Comparison of ENCODE assay signal across 8 mouse cellular contexts in the genomic region with DNA sequence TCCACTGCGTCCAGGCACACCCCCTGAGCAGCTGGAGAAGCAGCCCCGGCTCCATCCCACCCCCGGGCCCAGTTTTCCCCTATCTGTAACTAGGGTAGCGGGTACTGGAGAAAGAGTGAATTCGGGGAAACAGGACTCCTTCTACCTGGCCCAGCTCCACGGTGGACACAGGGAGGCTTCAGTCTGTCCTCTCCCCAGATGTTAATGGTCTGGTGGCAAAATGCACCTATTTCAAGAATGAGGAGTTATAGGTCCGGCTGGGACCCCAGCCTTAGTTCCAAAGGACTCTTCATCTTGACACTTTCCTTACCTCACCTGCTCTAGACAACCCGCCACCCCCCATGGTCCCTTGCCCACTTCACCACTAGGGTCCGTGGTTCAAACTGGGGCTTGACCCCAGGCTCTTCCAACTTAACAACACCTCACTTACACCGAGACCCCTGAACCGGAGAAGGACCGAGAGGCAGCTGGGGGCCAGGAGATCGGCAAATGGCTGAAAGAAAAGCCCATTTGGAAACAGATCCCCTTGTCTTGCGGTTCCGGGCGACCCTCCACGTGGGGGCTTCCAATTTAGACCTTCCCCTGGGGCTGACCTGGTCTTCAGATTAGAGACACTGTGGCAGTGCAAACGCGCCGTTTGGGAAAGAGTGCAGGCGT. TPM values are rescaled to one million over a fixed set of nuclear protein-coding genes. Genes with fewer than 3 reads are reported as not detected.
DNase-seq lines count a peak whose midpoint lies in the region; ATAC-seq and TF ChIP-seq lines count a peak whose summit lies in the region.

No protein-coding gene starts in this region.

- no peak for DNase-seq in kidney, adult 2 months
- no peak for DNase-seq in kidney, postnatal 4 days
- no peak for DNase-seq in embryonic facial prominence, embryonic 14.5 days (ENCODE audit: low spot score)
- no peak for DNase-seq in hindbrain, postnatal 0 days (ENCODE audit: low spot score)
- DNase-seq in midbrain, postnatal 0 days (ENCODE audit: low spot score), result no peak
- DNase-seq in thymus, postnatal 36 days, result no peak
- no peak for DNase-seq in adrenal gland, adult 18-20 months (ENCODE audit: low spot score in 2 of 2)
- no peak for DNase-seq in kidney, adult 8-10 months

- no peak for ATAC-seq in embryonic facial prominence, embryonic 14.5 days (ENCODE audit: low read depth)
- ATAC-seq in hindbrain, postnatal 0 days, result no peak
- no peak for ATAC-seq in midbrain, postnatal 0 days (ENCODE audit: low FRiP score)

- H3K4me2 ChIP-seq in embryonic facial prominence, embryonic 14.5 days (ENCODE audit: low read depth, low read length), result peak overlapping the region; percentile 92
- peak overlapping the region; percentile 82 for H3K4me2 ChIP-seq in hindbrain, postnatal 0 days (ENCODE audit: low read depth, low read length)
- H3K4me2 ChIP-seq in midbrain, postnatal 0 days (ENCODE audit: low read depth, low read length, poor library complexity, severe bottlenecking), result peak overlapping the region; percentile 84

- WGBS in kidney, adult 2 months, result 17% methylated on average over 21 of the region's 21 CpGs
- 2% methylated on average over 21 of the region's 21 CpGs for WGBS in embryonic facial prominence, embryonic 14.5 days
- WGBS in hindbrain, postnatal 0 days, result 7% methylated on average over 21 of the region's 21 CpGs
- 2% methylated on average over 21 of the region's 21 CpGs for WGBS in midbrain, postnatal 0 days

- H3K4me3 ChIP-seq in kidney, adult 2 months (ENCODE audit: insufficient read depth, low read depth, low read length), result peak overlapping the region; percentile 78
- peak overlapping the region; percentile 92 for H3K4me3 ChIP-seq in embryonic facial prominence, embryonic 14.5 days (ENCODE audit: low read depth, low read length)
- peak overlapping the region; percentile 56 for H3K4me3 ChIP-seq in hindbrain, postnatal 0 days (ENCODE audit: low read length)
- H3K4me3 ChIP-seq in midbrain, postnatal 0 days (ENCODE audit: low read depth, low read length), result peak overlapping the region; percentile 70

- H3K4me1 ChIP-seq in kidney, adult 2 months (ENCODE audit: control insufficient read depth, insufficient read depth, low read length), result no peaks in the 10 kb centered on the region
- H3K4me1 ChIP-seq in embryonic facial prominence, embryonic 14.5 days (ENCODE audit: control insufficient read depth, insufficient read depth, low read length), result peaks cover 39% of the 10 kb centered on the region
- H3K4me1 ChIP-seq in hindbrain, postnatal 0 days (ENCODE audit: insufficient read depth, low read length), result peaks cover 5% of the 10 kb centered on the region
- H3K4me1 ChIP-seq in midbrain, postnatal 0 days (ENCODE audit: insufficient read depth, low read length), result peaks cover 12% of the 10 kb centered on the region

- H3K9ac ChIP-seq in embryonic facial prominence, embryonic 14.5 days (ENCODE audit: low read depth, low read length), result peak overlapping the region; percentile 95
- peak overlapping the region; percentile 70 for H3K9ac ChIP-seq in hindbrain, postnatal 0 days (replicated peaks; ENCODE audit: low read length)
- peak overlapping the region; percentile 93 for H3K9ac ChIP-seq in midbrain, postnatal 0 days (replicated peaks; ENCODE audit: low read length, poor library complexity, severe bottlenecking)

- TF ChIP-seq POLR2A in kidney, adult 2 months (IDR thresholded peaks at IDR 0.05; ENCODE audit: low read depth, low read length), result no peak

- H3K9me3 ChIP-seq in embryonic facial prominence, embryonic 14.5 days (ENCODE audit: control insufficient read depth, low read length), result no peaks in the 10 kb centered on the region
- H3K9me3 ChIP-seq in hindbrain, postnatal 0 days (ENCODE audit: low read length), result no peaks in the 10 kb centered on the region
- H3K9me3 ChIP-seq in midbrain, postnatal 0 days (ENCODE audit: low read length), result no peaks in the 10 kb centered on the region

- H3K27ac ChIP-seq in kidney, adult 2 months (ENCODE audit: insufficient read depth, low read depth, low read length), result no peak overlapping the region
- H3K27ac ChIP-seq in embryonic facial prominence, embryonic 14.5 days (replicated peaks; ENCODE audit: low read depth, low read length), result peak overlapping the region; percentile 86
- H3K27ac ChIP-seq in hindbrain, postnatal 0 days, result peak overlapping the region; percentile 72; the same call in 1 of the 2 replicates
- H3K27ac ChIP-seq in midbrain, postnatal 0 days (ENCODE audit: low read depth, low read length), result peak overlapping the region; percentile 87

- H3K36me3 ChIP-seq in kidney, adult 2 months (ENCODE audit: control insufficient read depth, insufficient read depth, low read length), result no peaks in the 10 kb centered on the region
- peaks cover 24% of the 10 kb centered on the region for H3K36me3 ChIP-seq in embryonic facial prominence, embryonic 14.5 days (ENCODE audit: control insufficient read depth, insufficient read depth, low read length)
- H3K36me3 ChIP-seq in hindbrain, postnatal 0 days (ENCODE audit: insufficient read depth, low read length), result no peaks in the 10 kb centered on the region
- peaks cover 10% of the 10 kb centered on the region; the same call in 1 of the 2 replicates for H3K36me3 ChIP-seq in midbrain, postnatal 0 days (ENCODE audit: insufficient read depth, low read length)

- H3K27me3 ChIP-seq in kidney, adult 2 months (replicated peaks; ENCODE audit: control insufficient read depth, insufficient read depth, low read length), result no peaks in the 10 kb centered on the region
- no peaks in the 10 kb centered on the region for H3K27me3 ChIP-seq in embryonic facial prominence, embryonic 14.5 days (replicated peaks; ENCODE audit: control insufficient read depth, insufficient read depth, low read length)
- no peaks in the 10 kb centered on the region for H3K27me3 ChIP-seq in hindbrain, postnatal 0 days (ENCODE audit: insufficient read depth, low read length)
- no peaks in the 10 kb centered on the region for H3K27me3 ChIP-seq in midbrain, postnatal 0 days (ENCODE audit: insufficient read depth, low read length)

- TF ChIP-seq CTCF in kidney, adult 2 months (conservative IDR thresholded peaks at IDR 0.05; ENCODE audit: insufficient read depth, insufficient read length, low read depth, low read length), result no peak
- TF ChIP-seq CTCF in hindbrain, postnatal 0 days (IDR thresholded peaks at IDR 0.05; ENCODE audit: low read depth), result no peak
- TF ChIP-seq CTCF in midbrain, postnatal 0 days (IDR thresholded peaks at IDR 0.05), result peak; percentile 21

RNA-seq across cellular contexts. Expression of gene Sema3f, which starts 1.7 kb away (rescaled TPM):
- 39.1 and 45.5 TPM in 2 replicates for polyA plus RNA-seq in kidney, adult 2 months (2012; rRNA removed)
- polyA plus RNA-seq in embryonic facial prominence, embryonic 14.5 days (2014; fragmentation: Nextera tagmentation; extraction: Ambion mirVana), result 32.8 and 36.9 TPM in 2 replicates
- total RNA-seq in hindbrain, postnatal 0 days (2014; rRNA removed), result 65.4 and 81.3 TPM in 2 replicates
- polyA plus RNA-seq in hindbrain, postnatal 0 days (2015; fragmentation: Nextera tagmentation; extraction: Ambion mirVana), result 7.5 and 8.7 TPM in 2 replicates
- total RNA-seq in midbrain, postnatal 0 days (2014; rRNA removed), result 115 and 120 TPM in 2 replicates
- 13.5 and 14.1 TPM in 2 replicates for polyA plus RNA-seq in midbrain, postnatal 0 days (2015; fragmentation: Nextera tagmentation; extraction: Ambion mirVana)
- 10 to 100 TPM; 30.2 to 34.1 TPM for total RNA-seq in adrenal gland, adult 18-20 months (2021)

RNA-seq across cellular contexts. Expression of gene Gnat1, which starts 29.1 kb away (rescaled TPM):
- 0.09 and 0.22 TPM in 2 replicates for polyA plus RNA-seq in kidney, adult 2 months (2012; rRNA removed)
- polyA plus RNA-seq in embryonic facial prominence, embryonic 14.5 days (2014; fragmentation: Nextera tagmentation; extraction: Ambion mirVana), result 0.79 and 1.5 TPM in 2 replicates
- 0.52 TPM in 1 of 2 replicates, not detected in the other for total RNA-seq in hindbrain, postnatal 0 days (2014; rRNA removed)
- 2.4 and 2.7 TPM in 2 replicates for polyA plus RNA-seq in hindbrain, postnatal 0 days (2015; fragmentation: Nextera tagmentation; extraction: Ambion mirVana)
- total RNA-seq in midbrain, postnatal 0 days (2014; rRNA removed), result 0.52 and 0.55 TPM in 2 replicates
- polyA plus RNA-seq in midbrain, postnatal 0 days (2015; fragmentation: Nextera tagmentation; extraction: Ambion mirVana), result 2.3 and 2.6 TPM in 2 replicates
- under 1 TPM; 0.22 to 0.56 TPM for total RNA-seq in adrenal gland, adult 18-20 months (2021)

RNA-seq across cellular contexts. Expression of gene Slc38a3, which starts 39.2 kb away (rescaled TPM):
- 77.9 and 139 TPM in 2 replicates for polyA plus RNA-seq in kidney, adult 2 months (2012; rRNA removed)
- polyA plus RNA-seq in embryonic facial prominence, embryonic 14.5 days (2014; fragmentation: Nextera tagmentation; extraction: Ambion mirVana), result 7.0 and 7.8 TPM in 2 replicates
- total RNA-seq in hindbrain, postnatal 0 days (2014; rRNA removed), result 102 and 134 TPM in 2 replicates
- 52.1 and 54.5 TPM in 2 replicates for polyA plus RNA-seq in hindbrain, postnatal 0 days (2015; fragmentation: Nextera tagmentation; extraction: Ambion mirVana)
- 70.0 and 94.5 TPM in 2 replicates for total RNA-seq in midbrain, postnatal 0 days (2014; rRNA removed)
- polyA plus RNA-seq in midbrain, postnatal 0 days (2015; fragmentation: Nextera tagmentation; extraction: Ambion mirVana), result 37.6 and 44.6 TPM in 2 replicates
- total RNA-seq in adrenal gland, adult 18-20 months (2021), result under 1 TPM; 0.33 to 0.64 TPM
